ENCODE assay signal across 24 mouse cellular contexts in genomic region chr11:35995310-35995709, GRCm38 (mm10). TPM values are rescaled to one million over a fixed set of nuclear protein-coding genes. Genes with fewer than 3 reads are reported as not detected.
DNase-seq lines count a peak whose midpoint lies in the region; ATAC-seq and TF ChIP-seq lines count a peak whose summit lies in the region.
"Had no signal": no experiment of that assay in that cellular context is flagged by ENCODE, and none has a peak within 500 bp of the region (broad histone marks: within the 10 kb centered on the region; RNA-seq: fewer than 3 reads in every experiment).

No protein-coding gene starts in this region.

- no peaks in the 10 kb centered on the region for H3K36me3 ChIP-seq in kidney, postnatal 0 days (ENCODE audit: insufficient read depth, low read length)
- no peaks in the 10 kb centered on the region for H3K36me3 ChIP-seq in lung, postnatal 0 days (ENCODE audit: insufficient read depth, low read length)
- H3K36me3 ChIP-seq: limb, embryonic 13.5 days; liver, embryonic 15.5 days; neural tube, embryonic 12.5 days had no signal

- intact Hi-C loops in heart, postnatal 14 days (cut with DNase I), result no loop called here

- no peak for ATAC-seq in kidney, postnatal 0 days (replicated peaks; ENCODE audit: low FRiP score, low read depth)
- 0 out of 2 replicates have a peak, but pooled peaks have one; percentile 28 for ATAC-seq in lung, postnatal 0 days
- ATAC-seq: forebrain, embryonic 13.5 days had no signal

- no peak overlapping the region for H3K9ac ChIP-seq in kidney, postnatal 0 days (ENCODE audit: low read depth, low read length)
- H3K9ac ChIP-seq in lung, postnatal 0 days (replicated peaks; ENCODE audit: low read depth), result no peak overlapping the region
- H3K9ac ChIP-seq: forebrain, embryonic 13.5 days; hindbrain, embryonic 14.5 days; limb, embryonic 13.5 days; liver, embryonic 15.5 days; neural tube, embryonic 12.5 days had no signal

- H3K9me3 ChIP-seq in kidney, postnatal 0 days (replicated peaks; ENCODE audit: low read length), result no peaks in the 10 kb centered on the region
- no peaks in the 10 kb centered on the region for H3K9me3 ChIP-seq in lung, postnatal 0 days (ENCODE audit: low read length)
- H3K9me3 ChIP-seq: forebrain, embryonic 13.5 days; liver, embryonic 15.5 days had no signal

- no peak overlapping the region for H3K4me2 ChIP-seq in kidney, postnatal 0 days (ENCODE audit: low read length)
- H3K4me2 ChIP-seq in lung, postnatal 0 days (replicated peaks; ENCODE audit: low read depth, low read length), result no peak overlapping the region
- H3K4me2 ChIP-seq: forebrain, embryonic 13.5 days; hindbrain, embryonic 14.5 days; limb, embryonic 13.5 days; liver, embryonic 15.5 days; neural tube, embryonic 12.5 days had no signal

- TF ChIP-seq EP300 in lung, postnatal 0 days (IDR thresholded peaks at IDR 0.05), result no peak

- TF ChIP-seq CTCF in kidney, postnatal 0 days (IDR thresholded peaks at IDR 0.05; ENCODE audit: low read depth), result peak; percentile 45; the same call in 1 of the 2 replicates
- peak; percentile 52 for TF ChIP-seq CTCF in lung, postnatal 0 days (IDR thresholded peaks at IDR 0.05)

- no peak for DNase-seq in kidney, postnatal 0 days (ENCODE audit: low spot score)
- no peak for DNase-seq in kidney, adult 18-20 months
- no peak for DNase-seq in lung, postnatal 0 days (ENCODE audit: low spot score)
- no peak for DNase-seq in lung, postnatal 14 days
- DNase-seq in ZHBTc4 (ENCODE audit: low read depth, low spot score), result peak; percentile 49
- no peak for DNase-seq in urinary bladder, postnatal 4 days (ENCODE audit: low spot score in 2 of 2)
- no peak for DNase-seq in heart, postnatal 14 days
- DNase-seq: B cell, adult 2 months; cerebellum, adult 11-12 months; cerebellum, postnatal 25 days; gastrocnemius, postnatal 36 days; heart, adult 2 months; heart, postnatal 4 days; layer of hippocampus, postnatal 36 days; midbrain, embryonic 14.5 days; right cerebral cortex, postnatal 14 days; spleen, adult 18-20 months had no signal

- no peaks in the 10 kb centered on the region for H3K4me1 ChIP-seq in kidney, postnatal 0 days (replicated peaks; ENCODE audit: insufficient read depth, low read length)
- H3K4me1 ChIP-seq in lung, postnatal 0 days (ENCODE audit: insufficient read depth, low read depth, low read length), result peaks cover under 1% of the 10 kb centered on the region; the same call in 1 of the 2 replicates
- H3K4me1 ChIP-seq: limb, embryonic 13.5 days had no signal

- H3K4me3 ChIP-seq in kidney, postnatal 0 days (replicated peaks; ENCODE audit: low read depth, low read length), result no peak overlapping the region
- no peak overlapping the region for H3K4me3 ChIP-seq in lung, postnatal 0 days (ENCODE audit: low read depth, low read length)
- H3K4me3 ChIP-seq: forebrain, embryonic 13.5 days; heart, adult 2 months; limb, embryonic 13.5 days; liver, embryonic 15.5 days; neural tube, embryonic 12.5 days had no signal

- H3K27me3 ChIP-seq in kidney, postnatal 0 days (ENCODE audit: insufficient read depth, low read length), result no peaks in the 10 kb centered on the region
- H3K27me3 ChIP-seq in lung, postnatal 0 days (replicated peaks; ENCODE audit: insufficient read depth, low read length), result no peaks in the 10 kb centered on the region
- H3K27me3 ChIP-seq: CH12.LX had no signal

- no peak overlapping the region for H3K27ac ChIP-seq in kidney, postnatal 0 days
- H3K27ac ChIP-seq in lung, postnatal 0 days (ENCODE audit: low read length), result no peak overlapping the region
- H3K27ac ChIP-seq: forebrain, embryonic 13.5 days; heart, adult 2 months; hindbrain, embryonic 14.5 days; limb, embryonic 13.5 days; liver, embryonic 15.5 days; neural tube, embryonic 12.5 days had no signal

RNA-seq across cellular contexts. Expression of gene Wwc1, which starts 15.0 kb away (rescaled TPM):
- polyA plus RNA-seq in kidney, postnatal 0 days (2015; fragmentation: Nextera tagmentation; extraction: Ambion mirVana), result 15.6 and 20.4 TPM in 2 replicates
- 22.1 and 31.0 TPM in 2 replicates for polyA plus RNA-seq in lung, postnatal 0 days (2015; fragmentation: Nextera tagmentation; extraction: Ambion mirVana)
- total RNA-seq in heart, postnatal 14 days (2021), result 1 to 10 TPM in 1 of 2 experiments, under 1 TPM in 1; 0.98 to 1.2 TPM
- total RNA-seq: megakaryocyte-erythroid progenitor cell, adult 5-6 weeks had no signal
